Mouse (Mus musculus): ENCODE data around the gene Zmiz1. TPM values are rescaled to one million over a fixed set of nuclear protein-coding genes. Genes with fewer than 3 reads are reported as not detected.

Gene Zmiz1
- total and polyA plus RNA-seq, 2 experiments from 2014 or later, result 38.0 to 75.6 TPM

DNA sequence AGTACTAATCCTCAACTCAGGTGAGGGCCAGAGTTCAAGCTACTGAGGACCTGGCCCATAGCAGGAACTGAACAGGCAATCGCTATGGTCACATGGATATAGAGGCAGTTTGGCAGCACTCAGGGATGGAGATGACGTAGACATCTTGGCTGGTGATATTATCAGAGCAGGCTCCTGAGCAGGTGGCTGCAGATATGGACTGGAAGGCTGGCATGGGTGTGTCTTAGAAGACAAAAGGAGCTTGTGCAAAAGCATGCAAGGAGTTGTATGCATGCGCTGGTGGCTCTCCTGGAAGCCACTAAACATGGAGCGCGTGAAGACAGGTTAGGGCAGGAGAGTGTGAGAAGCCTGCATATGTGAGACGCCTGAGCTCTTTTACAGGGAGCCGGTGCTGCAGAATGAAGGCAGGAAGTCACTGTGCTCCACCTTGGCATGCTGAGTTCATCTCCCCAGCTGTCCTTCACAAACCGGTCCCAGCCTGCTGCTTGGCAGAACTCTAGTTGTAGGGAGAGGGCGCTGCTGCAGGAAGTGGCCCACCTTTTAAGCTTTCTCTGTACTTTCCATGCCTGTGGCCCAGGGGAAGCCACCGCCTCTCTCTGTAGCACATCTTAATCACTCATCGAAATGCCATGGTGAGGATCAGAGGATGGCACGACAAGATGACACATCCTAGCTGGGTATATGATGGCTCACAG is 4.8 kb upstream of the Zmiz1 start:
- no peak for TF ChIP-seq CTCF (IDR thresholded peaks at IDR 0.05; ENCODE audit: low read depth)
- H3K9ac ChIP-seq, result no peak overlapping the region
- H3K4me2 ChIP-seq (ENCODE audit: low read depth), result no peak overlapping the region
- no peak overlapping the region for H3K4me3 ChIP-seq (ENCODE audit: low read depth, low read length)
- WGBS, result 83% methylated on average over 12 of the region's 12 CpGs
- no peak overlapping the region for H3K27ac ChIP-seq (ENCODE audit: low read depth, low read length)
- no peaks in the 10 kb centered on the region for H3K36me3 ChIP-seq (ENCODE audit: insufficient read depth)
- DNase-seq, result no peak
- H3K27me3 ChIP-seq (ENCODE audit: insufficient read depth, low read length), result no peaks in the 10 kb centered on the region
- no peak for ATAC-seq
- 0 out of 2 replicates have a peak, but pooled peaks cover 7% of the 10 kb centered on the region for H3K4me1 ChIP-seq (ENCODE audit: insufficient read depth)
- H3K9me3 ChIP-seq (ENCODE audit: low read length), result no peaks in the 10 kb centered on the region

DNA sequence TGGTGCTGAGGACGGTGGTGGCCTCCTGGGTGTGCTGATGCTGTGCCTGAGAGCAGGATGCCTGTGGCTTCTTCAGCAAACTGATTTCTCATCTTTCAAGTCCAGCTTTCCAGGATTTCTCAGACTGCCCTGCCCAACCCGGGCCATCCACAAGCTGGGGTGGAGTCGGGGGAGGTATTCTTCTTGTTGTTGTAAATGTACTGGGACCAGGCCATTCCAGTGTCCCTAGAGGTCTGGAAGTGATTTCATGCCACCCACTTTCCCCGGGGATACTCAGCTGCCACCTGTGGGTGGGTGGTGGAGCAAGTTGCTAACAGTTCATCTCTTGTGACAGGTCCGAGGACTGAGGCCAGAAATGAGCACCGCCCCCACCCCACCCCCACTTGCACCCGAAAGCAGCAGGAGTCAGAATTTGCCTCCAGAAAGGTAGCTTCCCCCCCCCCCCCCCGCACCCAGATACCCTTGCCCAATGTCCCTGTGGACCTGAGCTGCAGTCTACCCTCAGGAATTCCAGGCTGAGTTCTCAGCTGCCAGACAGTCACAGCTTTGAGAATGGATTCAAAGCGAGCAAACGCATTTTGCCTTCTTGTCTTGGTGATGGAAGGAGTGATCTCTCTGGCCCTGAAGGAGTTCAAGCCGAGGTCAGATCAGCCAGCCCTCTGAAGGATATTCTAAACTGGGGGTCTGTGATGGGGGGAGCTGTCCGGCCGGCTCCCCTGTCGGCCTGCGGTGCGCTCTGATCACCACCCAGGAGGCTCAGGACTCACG is 2.1 kb upstream of the Zmiz1 start:
- peak overlapping the region; percentile 88 for H3K4me2 ChIP-seq (ENCODE audit: low read depth)
- WGBS, result 3% methylated on average over 17 of the region's 17 CpGs
- no peaks in the 10 kb centered on the region for H3K9me3 ChIP-seq (ENCODE audit: low read length)
- DNase-seq (no peak), ATAC-seq (0 out of 2 replicates have a peak, but pooled peaks have one; percentile 0)
- H3K36me3 ChIP-seq (ENCODE audit: insufficient read depth), result no peaks in the 10 kb centered on the region
- TF ChIP-seq CTCF (IDR thresholded peaks at IDR 0.05; ENCODE audit: low read depth), result peak; percentile 43
- H3K27ac ChIP-seq (ENCODE audit: low read depth, low read length), result peak overlapping the region; percentile 97
- peak overlapping the region; percentile 86 for H3K9ac ChIP-seq
- H3K4me1 ChIP-seq (ENCODE audit: insufficient read depth), result 0 out of 2 replicates have a peak, but pooled peaks cover 9% of the 10 kb centered on the region
- H3K27me3 ChIP-seq (ENCODE audit: insufficient read depth, low read length), result no peaks in the 10 kb centered on the region
- peak overlapping the region; percentile 78 for H3K4me3 ChIP-seq (ENCODE audit: low read depth, low read length)

DNA sequence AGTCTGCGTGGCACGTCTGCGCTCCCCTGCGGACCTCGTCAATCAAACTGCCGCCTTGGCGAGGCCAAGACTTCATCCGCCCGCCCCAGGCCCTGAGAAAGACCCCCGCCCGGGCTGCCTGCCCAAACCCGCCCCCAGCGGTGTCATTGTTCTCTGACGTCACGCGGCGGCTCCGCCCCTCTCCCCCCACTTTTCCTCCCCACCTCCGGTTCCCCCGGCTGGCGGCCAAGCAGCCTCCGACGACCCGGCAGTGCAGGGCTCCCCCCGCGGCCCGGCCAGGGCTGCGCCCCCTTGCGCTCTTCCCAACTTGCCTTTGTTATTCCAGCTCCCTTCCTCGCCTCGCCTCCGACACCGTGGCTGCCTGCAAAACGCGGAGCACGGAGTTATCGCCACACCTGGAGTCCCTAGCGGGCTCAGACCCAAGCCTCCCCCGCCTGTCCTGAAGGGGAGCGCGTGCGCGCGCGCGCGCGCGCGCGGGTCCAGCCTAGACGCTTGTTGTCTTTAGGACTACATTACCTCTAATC is 1.5 kb upstream of the Zmiz1 start:
- ATAC-seq (peak; percentile 70), DNase-seq (peak; percentile 97)
- WGBS, result 2% methylated on average over 49 of the region's 52 CpGs

DNA sequence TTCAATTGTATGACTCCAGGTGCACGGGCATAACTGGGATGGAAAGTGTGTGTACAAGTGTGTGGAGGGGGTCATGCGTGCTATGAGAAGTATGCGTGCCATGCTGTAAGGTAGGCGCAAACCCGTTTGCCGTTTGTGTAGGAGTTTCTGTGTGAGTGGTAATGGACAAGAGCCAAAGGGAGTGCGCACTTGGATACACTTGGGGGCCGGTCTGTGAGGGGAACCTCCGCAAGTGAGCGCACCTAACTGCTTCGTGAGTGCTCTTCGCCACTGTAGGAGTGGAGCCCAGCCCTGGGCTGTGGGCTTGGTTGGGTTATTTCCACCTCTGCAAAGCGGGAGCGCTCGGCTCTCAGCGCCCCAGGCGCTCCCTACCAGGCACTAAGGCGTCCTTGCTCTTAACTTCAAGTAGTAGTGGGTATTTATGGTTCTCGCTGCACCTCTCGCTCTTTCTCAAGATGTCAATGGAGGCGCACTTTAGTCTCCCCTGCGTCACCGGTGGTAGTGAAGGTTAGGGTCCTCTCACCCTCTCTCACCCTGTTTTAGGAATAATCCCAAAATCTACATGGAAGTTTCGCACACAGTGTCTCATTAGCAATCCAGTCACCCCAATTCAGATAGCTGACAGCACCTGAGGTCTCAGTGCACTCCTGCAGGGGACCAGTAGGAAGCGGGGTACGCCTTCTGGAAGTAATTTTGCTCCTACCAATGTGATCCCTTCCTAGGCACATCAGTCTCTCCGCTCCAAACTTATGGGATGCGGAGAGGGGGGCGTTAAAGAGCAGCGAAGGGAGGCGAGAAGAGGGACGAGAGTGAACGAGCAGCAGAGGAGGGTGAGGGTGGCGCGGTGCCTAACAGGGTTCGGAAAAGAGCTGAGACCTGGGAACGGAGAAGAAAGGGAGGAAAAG is 622 bp upstream of the Zmiz1 start:
- Histone ChIP-seq H3K9me3 (ENCODE audit: low read length) (no peaks in the 10 kb centered on the region), H3K4me1 (ENCODE audit: insufficient read depth) (peaks cover 12% of the 10 kb centered on the region; the same call in 1 of the 2 replicates), H3K9ac (peak overlapping the region; percentile 86), H3K27me3 (ENCODE audit: insufficient read depth, low read length) (no peaks in the 10 kb centered on the region), H3K27ac (ENCODE audit: low read depth, low read length) (peak overlapping the region; percentile 97), H3K4me3 (ENCODE audit: low read depth, low read length) (peak overlapping the region; percentile 78), H3K36me3 (ENCODE audit: insufficient read depth) (no peaks in the 10 kb centered on the region), H3K4me2 (ENCODE audit: low read depth) (peak overlapping the region; percentile 88)
- peak; percentile 10; the same call in 1 of the 2 replicates for ATAC-seq
- WGBS, result 1% methylated on average over 37 of the region's 37 CpGs
- no peak; the same call in 1 of the 2 replicates for TF ChIP-seq CTCF (IDR thresholded peaks at IDR 0.05; ENCODE audit: low read depth)
- no peak for DNase-seq

More for the DNA sequence above, 1.5 kb upstream of the Zmiz1 start:
- Histone ChIP-seq H3K9ac (peak overlapping the region; percentile 86), H3K4me1 (ENCODE audit: insufficient read depth) (0 out of 2 replicates have a peak, but pooled peaks cover 11% of the 10 kb centered on the region), H3K9me3 (ENCODE audit: low read length) (no peaks in the 10 kb centered on the region), H3K36me3 (ENCODE audit: insufficient read depth) (no peaks in the 10 kb centered on the region), H3K4me3 (ENCODE audit: low read depth, low read length) (peak overlapping the region; percentile 78), H3K4me2 (ENCODE audit: low read depth) (peak overlapping the region; percentile 88), H3K27me3 (ENCODE audit: insufficient read depth, low read length) (no peaks in the 10 kb centered on the region), H3K27ac (ENCODE audit: low read depth, low read length) (peak overlapping the region; percentile 97)
- TF ChIP-seq CTCF (IDR thresholded peaks at IDR 0.05; ENCODE audit: low read depth), result peak; percentile 74

DNA sequence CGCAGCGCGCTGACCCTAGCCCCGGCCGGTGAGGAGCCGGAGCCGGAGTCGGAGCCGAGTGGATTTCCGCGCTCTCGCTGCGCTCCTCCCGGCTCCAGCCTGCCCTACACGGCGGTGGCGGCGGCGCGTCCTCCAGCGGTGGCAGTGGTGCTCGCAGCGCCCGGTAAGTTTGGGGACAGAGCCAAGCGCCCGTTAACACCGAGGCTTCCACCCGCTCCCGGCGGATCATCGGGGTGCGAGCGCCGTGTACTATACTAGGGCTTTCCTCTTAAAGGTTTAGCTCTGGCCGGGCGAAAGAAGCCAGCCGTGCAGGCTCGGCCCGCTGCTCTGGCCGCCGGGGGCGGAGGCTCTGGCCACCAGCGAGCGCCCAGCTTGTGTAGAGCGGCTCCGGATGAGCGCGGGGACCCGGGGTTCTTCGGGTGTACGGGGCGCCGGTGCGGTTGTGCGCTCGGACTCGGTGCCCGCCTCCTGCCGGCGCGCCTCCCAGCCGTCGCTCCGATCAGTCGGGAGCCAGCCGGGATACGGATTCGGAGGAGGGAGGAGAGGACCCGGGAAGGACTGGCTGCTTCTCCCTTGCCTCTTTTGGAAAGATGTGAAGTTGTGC is 511 bp downstream of the Zmiz1 start:
- no peaks in the 10 kb centered on the region for H3K36me3 ChIP-seq (ENCODE audit: insufficient read depth)
- H3K9ac ChIP-seq, result peak overlapping the region; percentile 86
- peak overlapping the region; percentile 97 for H3K27ac ChIP-seq (ENCODE audit: low read depth, low read length)
- peak; percentile 57 for TF ChIP-seq CTCF (IDR thresholded peaks at IDR 0.05; ENCODE audit: low read depth)
- ATAC-seq (peak; percentile 36; the same call in 1 of the 2 replicates), DNase-seq (no peak)
- H3K4me3 ChIP-seq (ENCODE audit: low read depth, low read length), result peak overlapping the region; percentile 78
- H3K9me3 ChIP-seq (ENCODE audit: low read length), result no peaks in the 10 kb centered on the region
- H3K4me1 ChIP-seq (ENCODE audit: insufficient read depth), result peaks cover 23% of the 10 kb centered on the region
- peak overlapping the region; percentile 88 for H3K4me2 ChIP-seq (ENCODE audit: low read depth)
- 1% methylated on average over 69 of the region's 69 CpGs for WGBS
- H3K27me3 ChIP-seq (ENCODE audit: insufficient read depth, low read length), result no peaks in the 10 kb centered on the region
